In genomic region chr7:105399935-105400624, GRCm38 (mm10) we compare ENCODE assay signal across 8 mouse cellular contexts. TPM values are rescaled to one million over a fixed set of nuclear protein-coding genes. Genes with fewer than 3 reads are reported as not detected.
DNase-seq lines count a peak whose midpoint lies in the region; ATAC-seq lines count a peak whose summit lies in the region.

TSS of gene Fam160a2 (minus strand) at chr7:105400054.

- ATAC-seq in intestine, embryonic 14.5 days (replicated peaks; ENCODE audit: low FRiP score, low TSS enrichment, low read depth) = peak; percentile 99

- intact Hi-C loops in left cerebral cortex, postnatal 14 days (cut with DNase I) = no loop called here

- peak within 1 kb of the TSS; percentile 68 for H3K27ac ChIP-seq in intestine, embryonic 14.5 days (ENCODE audit: low read depth)

- H3K4me1 ChIP-seq in intestine, embryonic 14.5 days (replicated peaks; ENCODE audit: control insufficient read depth, insufficient read depth, low read length) = peaks cover 6% of the 10 kb centered on the region; the same call in 1 of the 2 replicates

- peak within 1 kb of the TSS; percentile 67 for H3K4me3 ChIP-seq in intestine, embryonic 14.5 days (ENCODE audit: low read depth, low read length)

- no peaks in the 10 kb centered on the region for H3K27me3 ChIP-seq in intestine, embryonic 14.5 days (replicated peaks; ENCODE audit: control insufficient read depth, insufficient read depth, low read length)

- peak; percentile 99 for DNase-seq in adrenal gland, adult 18-20 months (ENCODE audit: low spot score in 2 of 2)
- DNase-seq in embryo, embryonic 11 days = peak; percentile 99
- peak; percentile 99 for DNase-seq in gastrocnemius, postnatal 25 days
- peak; percentile 99 for DNase-seq in intestine, embryonic 14.5 days (ENCODE audit: low spot score)
- DNase-seq in left cerebral cortex, postnatal 14 days (ENCODE audit: low spot score in 2 of 2) = peak; percentile 99
- peak; percentile 99 for DNase-seq in mesoderm, embryonic 11.5 days (ENCODE audit: low read depth, low spot score)
- DNase-seq in right cerebral cortex, postnatal 36 days (ENCODE audit: low spot score in 2 of 2) = peak; percentile 99
- DNase-seq in yolk sac, embryonic 10.5 days (ENCODE audit: low spot score) = peak; percentile 100

- no peaks in the 10 kb centered on the region for H3K9me3 ChIP-seq in intestine, embryonic 14.5 days (ENCODE audit: control insufficient read depth, low read length)

- H3K36me3 ChIP-seq in intestine, embryonic 14.5 days (ENCODE audit: control insufficient read depth, insufficient read depth, low read length) = no peaks in the 10 kb centered on the region

- H3K9ac ChIP-seq in intestine, embryonic 14.5 days (ENCODE audit: low read length) = peak within 1 kb of the TSS; percentile 83

- 0% methylated on average over 47 of the region's 55 CpGs for WGBS in intestine, embryonic 14.5 days

- peak within 1 kb of the TSS; percentile 78 for H3K4me2 ChIP-seq in intestine, embryonic 14.5 days (ENCODE audit: low read length)

RNA-seq across cellular contexts. Expression of gene Fam160a2, which starts in this region (rescaled TPM):
- 10 to 100 TPM; 25.6 to 26.9 TPM for total RNA-seq in adrenal gland, adult 18-20 months (2021)
- total RNA-seq in gastrocnemius, postnatal 25 days (2021) = 10 to 100 TPM; 12.5 to 12.9 TPM
- polyA plus RNA-seq in intestine, embryonic 14.5 days (2014; fragmentation: Nextera tagmentation; extraction: Ambion mirVana) = 41.7 and 45.6 TPM in 2 replicates
- 10 to 100 TPM; 70.2 to 74.2 TPM for total RNA-seq in left cerebral cortex, postnatal 14 days (2021)

Comparison
In these comparisons a context has a peak if more than half of its experiments do, and no peak if none do; other contexts are left out.
1. Peak in every context shown above with its lines: DNase-seq, ATAC-seq, H3K4me3 ChIP-seq and H3K27ac ChIP-seq.